Mouse (Mus musculus): ENCODE results near the gene Higd1a.

Higd1a gene

GRCm38 (mm10) chr9:121798887-121799520 lies 59.2 kb downstream of the Higd1a start:
- DNase-seq (ENCODE audit: low read depth, low spot score) = no peak
